Mouse (Mus musculus) cerebellum, adult 9-11 months (tissue): ENCODE measurements around the gene Tnfrsf1b.
A peak's percentile ranks its signal among the peaks of the same experiment; 100 is the strongest.

Source experiments
- DNase-seq: peaks from one replicate; pipeline ENCODE4 v3.0.0; 2022

Gene Tnfrsf1b

GRCm38 (mm10) chr4:145217046-145217445 lies 29.6 kb downstream of the Tnfrsf1b start:
- DNase-seq, result no peak

GRCm38 (mm10) chr4:145215396-145215795 lies 31.3 kb downstream of the Tnfrsf1b start:
- DNase-seq, result no peak

- DNase-seq, result no peak
Observed at GRCm38 (mm10) chr4:145214786-145215174, 31.9 kb downstream of the Tnfrsf1b start.

- peak; percentile 64 for DNase-seq
Observed at GRCm38 (mm10) chr4:145213999-145214785, 32.5 kb downstream of the Tnfrsf1b start.

- DNase-seq, result no peak
Observed at GRCm38 (mm10) chr4:145211076-145211475, 35.6 kb downstream of the Tnfrsf1b start.

GRCm38 (mm10) chr4:145210564-145210963 lies 36.1 kb downstream of the Tnfrsf1b start:
- DNase-seq, result no peak

GRCm38 (mm10) chr4:145209690-145210088 lies 37.0 kb downstream of the Tnfrsf1b start:
- DNase-seq, result no peak

- DNase-seq, result no peak
Observed at GRCm38 (mm10) chr4:145209076-145209689, 37.5 kb downstream of the Tnfrsf1b start.

GRCm38 (mm10) chr4:145207718-145208371 lies 38.8 kb downstream of the Tnfrsf1b start:
- no peak for DNase-seq

GRCm38 (mm10) chr4:145204779-145205178 lies 41.9 kb downstream of the Tnfrsf1b start:
- DNase-seq, result no peak

- no peak for DNase-seq
Observed at GRCm38 (mm10) chr4:145203305-145203704, 43.4 kb downstream of the Tnfrsf1b start.

GRCm38 (mm10) chr4:145201424-145201823 lies 45.2 kb downstream of the Tnfrsf1b start:
- DNase-seq, result no peak

- no peak for DNase-seq
Observed at GRCm38 (mm10) chr4:145199982-145200699, 46.5 kb downstream of the Tnfrsf1b start.

GRCm38 (mm10) chr4:145196586-145196985 lies 50.1 kb downstream of the Tnfrsf1b start:
- no peak for DNase-seq

- no peak for DNase-seq
Observed at GRCm38 (mm10) chr4:145195172-145195571, 51.5 kb downstream of the Tnfrsf1b start.

GRCm38 (mm10) chr4:145194559-145195162 lies 52.0 kb downstream of the Tnfrsf1b start, which contains the start of gene Vps13d:
TSS of gene Vps13d (minus strand) at chr4:145195005.
- DNase-seq, result peak; percentile 87

GRCm38 (mm10) chr4:145193991-145194511 lies 52.6 kb downstream of the Tnfrsf1b start:
- DNase-seq, result peak; percentile 67

- peak; percentile 14 for DNase-seq
Observed at GRCm38 (mm10) chr4:145193406-145193805, 53.3 kb downstream of the Tnfrsf1b start.

GRCm38 (mm10) chr4:145192686-145193085 lies 54.0 kb downstream of the Tnfrsf1b start:
- peak; percentile 42 for DNase-seq

- DNase-seq, result no peak
Observed at GRCm38 (mm10) chr4:145188561-145188960, 58.1 kb downstream of the Tnfrsf1b start.

- DNase-seq, result no peak
Observed at GRCm38 (mm10) chr4:145187619-145188018, 59.1 kb downstream of the Tnfrsf1b start.

GRCm38 (mm10) chr4:145178918-145179549 lies 67.6 kb downstream of the Tnfrsf1b start:
- DNase-seq, result no peak
